Mouse (Mus musculus): Measurements from ENCODE around the gene Auts2. TPM values are rescaled to one million over a fixed set of nuclear protein-coding genes. Genes with fewer than 3 reads are reported as not detected.

Gene Auts2
- total RNA-seq, 1 experiment, result 9.9 TPM

GRCm38 (mm10) chr5:132184395-132185095, 358.6 kb downstream of the Auts2 start:
- H3K27ac ChIP-seq (ENCODE audit: insufficient read depth, low read depth, low read length, poor library complexity, severe bottlenecking), result no peak overlapping the region
- no peaks in the 10 kb centered on the region for H3K36me3 ChIP-seq (ENCODE audit: control insufficient read depth, insufficient read depth, low read length, poor library complexity, severe bottlenecking)
- H3K9ac ChIP-seq (ENCODE audit: insufficient read depth, low read depth, low read length, poor library complexity, severe bottlenecking), result no peak overlapping the region
- H3K9me3 ChIP-seq (ENCODE audit: control insufficient read depth, insufficient read depth, low read depth, low read length), result no peaks in the 10 kb centered on the region
- in situ Hi-C loops (cut with MboI; ENCODE audit: low sequenced_read_pairs in 2 of 2, unreplicated experiment in 2 of 2), result no loop called here
- H3K4me1 ChIP-seq (ENCODE audit: control insufficient read depth in 2 of 2, insufficient read depth in 2 of 2, low read length in 2 of 2, poor library complexity in 1 of 2), result no peaks in the 10 kb centered on the region
- DNase-seq (ENCODE audit: low read depth, low spot score), result no peak
- TF ChIP-seq ZC3H11A (IDR thresholded peaks at IDR 0.05; ENCODE audit: borderline replicate concordance, low read depth, low read length), result no peak
- TF ChIP-seq ZNF384 (IDR thresholded peaks at IDR 0.05; ENCODE audit: low read depth, low read length), result no peak
- TF ChIP-seq MAFK (IDR thresholded peaks at IDR 0.05; ENCODE audit: insufficient read depth, low read depth, low read length), result no peak
- TF ChIP-seq HCFC1 (IDR thresholded peaks at IDR 0.05; ENCODE audit: borderline replicate concordance, insufficient read depth, low read length), result no peak
- no peak for TF ChIP-seq CHD2 (IDR thresholded peaks at IDR 0.05; ENCODE audit: low read depth, low read length)
- H3K4me3 ChIP-seq (ENCODE audit: insufficient read depth in 1 of 2, low read depth in 1 of 2, low read length in 2 of 2, poor library complexity in 1 of 2, severe bottlenecking in 1 of 2), result no peak overlapping the region

- in situ Hi-C loops (cut with MboI; ENCODE audit: low sequenced_read_pairs in 2 of 2, unreplicated experiment in 2 of 2), result no loop called here
- H3K4me1 ChIP-seq (ENCODE audit: control insufficient read depth in 2 of 2, insufficient read depth in 2 of 2, low read length in 2 of 2, poor library complexity in 1 of 2), result no peaks in the 10 kb centered on the region
- H3K9ac ChIP-seq (ENCODE audit: insufficient read depth, low read depth, low read length, poor library complexity, severe bottlenecking), result no peak overlapping the region
- no peaks in the 10 kb centered on the region for H3K9me3 ChIP-seq (ENCODE audit: control insufficient read depth, insufficient read depth, low read depth, low read length)
- no peak overlapping the region for H3K27ac ChIP-seq (ENCODE audit: insufficient read depth, low read depth, low read length, poor library complexity, severe bottlenecking)
- TF ChIP-seq CHD2 (IDR thresholded peaks at IDR 0.05; ENCODE audit: low read depth, low read length) (no peak), ZNF384 (IDR thresholded peaks at IDR 0.05; ENCODE audit: low read depth, low read length) (no peak), ZC3H11A (IDR thresholded peaks at IDR 0.05; ENCODE audit: borderline replicate concordance, low read depth, low read length) (no peak), HCFC1 (IDR thresholded peaks at IDR 0.05; ENCODE audit: borderline replicate concordance, insufficient read depth, low read length) (no peak), MAFK (IDR thresholded peaks at IDR 0.05; ENCODE audit: insufficient read depth, low read depth, low read length) (no peak)
- no peaks in the 10 kb centered on the region for H3K36me3 ChIP-seq (ENCODE audit: control insufficient read depth, insufficient read depth, low read length, poor library complexity, severe bottlenecking)
- no peak for DNase-seq (ENCODE audit: low read depth, low spot score)
- no peak overlapping the region for H3K4me3 ChIP-seq (ENCODE audit: insufficient read depth in 1 of 2, low read depth in 1 of 2, low read length in 2 of 2, poor library complexity in 1 of 2, severe bottlenecking in 1 of 2)
These were observed 361.1 kb downstream of the Auts2 start for GRCm38 (mm10) chr5:132182077-132182476.

- Histone ChIP-seq H3K4me3 (ENCODE audit: insufficient read depth in 1 of 2, low read depth in 1 of 2, low read length in 2 of 2, poor library complexity in 1 of 2, severe bottlenecking in 1 of 2) (no peak overlapping the region), H3K9me3 (ENCODE audit: control insufficient read depth, insufficient read depth, low read depth, low read length) (no peaks in the 10 kb centered on the region), H3K36me3 (ENCODE audit: control insufficient read depth, insufficient read depth, low read length, poor library complexity, severe bottlenecking) (no peaks in the 10 kb centered on the region), H3K4me1 (ENCODE audit: control insufficient read depth in 2 of 2, insufficient read depth in 2 of 2, low read length in 2 of 2, poor library complexity in 1 of 2) (no peaks in the 10 kb centered on the region), H3K27ac (ENCODE audit: insufficient read depth, low read depth, low read length, poor library complexity, severe bottlenecking) (no peak overlapping the region), H3K9ac (ENCODE audit: insufficient read depth, low read depth, low read length, poor library complexity, severe bottlenecking) (no peak overlapping the region)
- TF ChIP-seq HCFC1 (IDR thresholded peaks at IDR 0.05; ENCODE audit: borderline replicate concordance, insufficient read depth, low read length), result no peak
- no peak for TF ChIP-seq MAFK (IDR thresholded peaks at IDR 0.05; ENCODE audit: insufficient read depth, low read depth, low read length)
- no peak for TF ChIP-seq CHD2 (IDR thresholded peaks at IDR 0.05; ENCODE audit: low read depth, low read length)
- TF ChIP-seq ZC3H11A (IDR thresholded peaks at IDR 0.05; ENCODE audit: borderline replicate concordance, low read depth, low read length), result no peak
- no peak for TF ChIP-seq ZNF384 (IDR thresholded peaks at IDR 0.05; ENCODE audit: low read depth, low read length)
- DNase-seq (ENCODE audit: low read depth, low spot score), result no peak
- in situ Hi-C loops (cut with MboI; ENCODE audit: low sequenced_read_pairs in 2 of 2, unreplicated experiment in 2 of 2), result no loop called here
These were observed 373.1 kb downstream of the Auts2 start for GRCm38 (mm10) chr5:132170010-132170409.

GRCm38 (mm10) chr5:132168805-132169204, 374.3 kb downstream of the Auts2 start:
- TF ChIP-seq CHD2 (IDR thresholded peaks at IDR 0.05; ENCODE audit: low read depth, low read length) (no peak), ZNF384 (IDR thresholded peaks at IDR 0.05; ENCODE audit: low read depth, low read length) (no peak), MAFK (IDR thresholded peaks at IDR 0.05; ENCODE audit: insufficient read depth, low read depth, low read length) (no peak), HCFC1 (IDR thresholded peaks at IDR 0.05; ENCODE audit: borderline replicate concordance, insufficient read depth, low read length) (no peak), ZC3H11A (IDR thresholded peaks at IDR 0.05; ENCODE audit: borderline replicate concordance, low read depth, low read length) (no peak)
- in situ Hi-C loops (cut with MboI; ENCODE audit: low sequenced_read_pairs in 2 of 2, unreplicated experiment in 2 of 2), result no loop called here
- no peak overlapping the region for H3K4me3 ChIP-seq (ENCODE audit: insufficient read depth in 1 of 2, low read depth in 1 of 2, low read length in 2 of 2, poor library complexity in 1 of 2, severe bottlenecking in 1 of 2)
- no peak for DNase-seq (ENCODE audit: low read depth, low spot score)
- H3K9ac ChIP-seq (ENCODE audit: insufficient read depth, low read depth, low read length, poor library complexity, severe bottlenecking), result no peak overlapping the region
- no peak overlapping the region for H3K27ac ChIP-seq (ENCODE audit: insufficient read depth, low read depth, low read length, poor library complexity, severe bottlenecking)
- no peaks in the 10 kb centered on the region for H3K4me1 ChIP-seq (ENCODE audit: control insufficient read depth in 2 of 2, insufficient read depth in 2 of 2, low read length in 2 of 2, poor library complexity in 1 of 2)
- no peaks in the 10 kb centered on the region for H3K9me3 ChIP-seq (ENCODE audit: control insufficient read depth, insufficient read depth, low read depth, low read length)
- H3K36me3 ChIP-seq (ENCODE audit: control insufficient read depth, insufficient read depth, low read length, poor library complexity, severe bottlenecking), result no peaks in the 10 kb centered on the region
